Mouse (Mus musculus): ENCODE results near the gene 4930451I11Rik. TPM values are rescaled to one million over a fixed set of nuclear protein-coding genes. Genes with fewer than 3 reads are reported as not detected.

4930451I11Rik gene
- total and polyA plus RNA-seq, 3 experiments: not detected

DNA sequence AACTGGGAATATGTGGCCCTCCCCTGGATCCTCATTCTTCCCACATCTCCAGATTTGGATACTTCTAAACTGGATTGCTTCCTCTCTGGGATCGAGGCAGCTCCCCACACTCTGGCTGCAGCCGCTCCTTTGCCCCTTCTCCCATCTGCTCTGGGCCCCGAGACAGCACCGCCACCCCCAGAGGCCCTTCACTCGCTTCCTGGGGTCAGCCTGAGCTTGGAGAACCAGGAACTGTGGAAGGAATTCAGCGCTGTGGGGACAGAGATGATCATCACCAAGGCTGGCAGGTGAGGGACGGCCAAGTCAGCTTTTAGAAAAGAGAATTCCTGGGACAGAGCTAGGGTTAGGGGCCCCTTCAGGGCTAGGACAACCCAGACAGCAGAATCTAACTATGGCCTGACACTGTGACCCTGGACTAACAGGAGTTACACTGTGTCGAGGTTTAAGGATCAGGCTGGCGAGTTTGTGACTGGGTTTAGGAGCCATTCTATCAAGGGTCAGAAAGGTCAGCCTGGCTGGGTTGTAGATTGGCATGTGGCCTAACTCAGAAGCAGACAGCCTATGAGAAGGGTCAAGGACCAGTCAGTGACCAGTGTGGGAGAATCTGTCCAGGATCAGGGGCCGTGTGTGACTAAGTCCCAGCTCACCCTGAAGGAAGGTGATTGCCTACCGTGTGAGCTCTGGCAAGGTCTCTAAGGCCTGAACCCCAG lies 49.6 kb downstream of the 4930451I11Rik start:
- Histone ChIP-seq H3K4me1 (ENCODE audit: control insufficient read depth in 1 of 2, insufficient read depth in 2 of 2) (peaks cover 11 to 69% of the 10 kb centered on the region in 2 experiments), H3K4me3 (replicated peaks in 1 of 3; ENCODE audit: low read depth in 2 of 3, low read length in 2 of 3, poor library complexity in 1 of 3) (peak overlapping the region in 1 of 3 experiments; percentile 34), H3K4me2 (ENCODE audit: insufficient read depth, low read depth, poor library complexity, severe bottlenecking) (no peak overlapping the region), H3K9ac (ENCODE audit: insufficient read depth, low read depth) (no peak overlapping the region), H3K9me3 (replicated peaks; ENCODE audit: low read length) (peaks cover 5% of the 10 kb centered on the region), H3K36me3 (replicated peaks in 1 of 2; ENCODE audit: control insufficient read depth in 1 of 2, insufficient read depth in 1 of 2, low read length in 1 of 2) (peaks cover 77 to 89% of the 10 kb centered on the region in 2 experiments), H3K79me2 (replicated peaks; ENCODE audit: control insufficient read depth, extremely low read depth, insufficient read depth, poor library complexity, severe bottlenecking) (peaks cover 2% of the 10 kb centered on the region; the same call in 1 of the 2 replicates), H3K27me3 (replicated peaks) (no peaks in the 10 kb centered on the region), H3K27ac (ENCODE audit: insufficient read depth, low read depth) (no peak overlapping the region; the same call in 1 of the 2 replicates)
- DNase-seq (ENCODE audit: extremely low read depth): no peak
- dilution Hi-C loops (cut with MboI; ENCODE audit: extremely low pct_ligation_motif_present, extremely low pct_unique_long_range_greater_than_20kb, low sequenced_read_pairs): no loop called here
- TF ChIP-seq CTCF (conservative IDR thresholded peaks at IDR 0.05 in 1 of 2, IDR thresholded peaks at IDR 0.05 in 1 of 2; ENCODE audit: low read depth in 2 of 2, low read length in 2 of 2) (no peak), E2F4 (IDR thresholded peaks at IDR 0.05; ENCODE audit: insufficient replicate concordance, low read depth, low read length) (no peak), POLR2A (IDR thresholded peaks at IDR 0.05; ENCODE audit: low read depth, low read length) (0 out of 2 replicates have a peak, but pooled peaks have one; percentile 8), JUND (conservative IDR thresholded peaks at IDR 0.05; ENCODE audit: low read depth, low read length) (no peak), MAZ (IDR thresholded peaks at IDR 0.05; ENCODE audit: low read depth, low read length) (no peak), KAT2A (IDR thresholded peaks at IDR 0.05; ENCODE audit: insufficient replicate concordance, low read length) (no peak)
- in situ Hi-C loops (cut with MboI; ENCODE audit: low pct_ligation_motif_present, low pct_unique_long_range_greater_than_20kb, low sequenced_read_pairs): loop anchor here (5.0 kb wide), 3 partner anchors 80 to 995 kb away; partner anchors contain the start of gene Setd1a

DNA sequence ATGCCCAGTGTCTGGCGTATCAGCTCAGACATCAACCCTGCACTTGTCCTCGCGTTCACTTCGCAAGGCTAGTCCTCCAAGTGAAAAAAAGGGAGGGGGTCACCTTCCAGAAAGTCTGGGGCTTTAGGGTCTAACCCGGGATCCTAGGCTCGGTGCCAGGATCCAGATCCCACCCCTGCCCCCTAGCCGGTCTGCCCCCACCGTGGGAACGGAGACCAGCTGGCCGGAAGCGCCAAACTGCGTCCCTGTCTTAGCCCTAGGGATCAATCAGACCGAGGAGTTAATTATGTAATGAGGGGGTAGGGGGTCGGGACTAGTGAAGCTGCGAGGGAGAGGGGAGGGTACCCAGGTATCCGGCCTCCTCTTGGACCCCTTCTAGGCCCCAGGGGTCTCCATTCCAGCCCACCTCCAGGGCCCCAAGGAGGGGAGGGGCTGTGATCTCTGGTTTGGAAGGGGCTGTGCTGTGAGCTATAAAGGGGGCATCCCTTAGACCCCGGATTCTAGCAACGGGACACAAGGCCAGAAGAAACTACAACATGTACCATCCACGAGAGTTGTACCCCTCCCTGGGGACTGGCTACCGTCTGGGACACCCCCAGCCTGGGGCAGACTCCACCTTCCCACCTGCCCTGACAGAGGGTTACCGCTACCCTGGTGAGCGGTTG lies 50.3 kb downstream of the 4930451I11Rik start, which contains the start of gene Tbx6:
Tbx6 (plus strand) TSS at position 513 of the 665 bp plus-strand sequence.
- H3K27me3 ChIP-seq (replicated peaks): no peaks in the 10 kb centered on the region
- dilution Hi-C loops (cut with MboI; ENCODE audit: extremely low pct_ligation_motif_present, extremely low pct_unique_long_range_greater_than_20kb, low sequenced_read_pairs) (no loop called here), in situ Hi-C loops (cut with MboI; ENCODE audit: low pct_ligation_motif_present, low pct_unique_long_range_greater_than_20kb, low sequenced_read_pairs) (loop anchor here (5.0 kb wide), 3 partner anchors 79 to 996 kb away; partner anchors contain the start of gene Setd1a)
- H3K4me2 ChIP-seq (ENCODE audit: insufficient read depth, low read depth, poor library complexity, severe bottlenecking): peak within 1 kb of the TSS; percentile 3; the same call in 1 of the 2 replicates
- TF ChIP-seq POLR2AphosphoS2 (IDR thresholded peaks at IDR 0.05; ENCODE audit: low read depth, low read length) (no peak), MAZ (IDR thresholded peaks at IDR 0.05; ENCODE audit: low read depth, low read length) (0 out of 2 replicates have a peak, but pooled peaks have one; percentile 4), USF2 (conservative IDR thresholded peaks at IDR 0.05; ENCODE audit: low read depth, low read length) (no peak), RAD21 (IDR thresholded peaks at IDR 0.05; ENCODE audit: low read depth, low read length) (no peak), SIN3A (IDR thresholded peaks at IDR 0.05; ENCODE audit: low read length) (no peak)
- peak within 1 kb of the TSS; percentile 37; the same call in 1 of the 2 replicates for H3K9ac ChIP-seq (ENCODE audit: insufficient read depth, low read depth)
- H3K4me1 ChIP-seq (ENCODE audit: control insufficient read depth in 1 of 2, insufficient read depth in 2 of 2): peaks cover 11 to 74% of the 10 kb centered on the region in 2 experiments
- peak within 1 kb of the TSS; percentile 14; the same call in 1 of the 2 replicates for H3K27ac ChIP-seq (ENCODE audit: insufficient read depth, low read depth)
- peaks cover 2% of the 10 kb centered on the region; the same call in 1 of the 2 replicates for H3K79me2 ChIP-seq (replicated peaks; ENCODE audit: control insufficient read depth, extremely low read depth, insufficient read depth, poor library complexity, severe bottlenecking)
- peaks cover 5% of the 10 kb centered on the region for H3K9me3 ChIP-seq (replicated peaks; ENCODE audit: low read length)
- peaks cover 69 to 82% of the 10 kb centered on the region in 2 experiments for H3K36me3 ChIP-seq (replicated peaks in 1 of 2; ENCODE audit: control insufficient read depth in 1 of 2, insufficient read depth in 1 of 2, low read length in 1 of 2)
- DNase-seq (ENCODE audit: extremely low read depth): no peak
- H3K4me3 ChIP-seq (replicated peaks in 1 of 3; ENCODE audit: low read depth in 2 of 3, low read length in 2 of 3, poor library complexity in 1 of 3): peak within 1 kb of the TSS in 2 of 3 experiments; percentile 2 to 34

Other genes with a start within 250 kb of the 4930451I11Rik start
Only the 20 nearest of the 32 such genes appear.
- gene Sult1a1, start 155.2 kb downstream of the 4930451I11Rik start, total RNA-seq (2012; rRNA removed): 0.17 and 0.34 TPM in 2 replicates
- gene Sult1a1, start 155.2 kb downstream of the 4930451I11Rik start, total RNA-seq (2014; rRNA removed): 0.80 and 0.87 TPM in 2 replicates
- 0.87 and 1.4 TPM in 2 replicates for gene Sult1a1, start 155.2 kb downstream of the 4930451I11Rik start, polyA plus RNA-seq (2012; ENCODE audit: insufficient read length, low read depth)
- 136 and 155 TPM in 2 replicates for gene Bola2, start 136.2 kb downstream of the 4930451I11Rik start, total RNA-seq (2012; rRNA removed)
- 60.4 and 72.8 TPM in 2 replicates for gene Bola2, start 136.2 kb downstream of the 4930451I11Rik start, total RNA-seq (2014; rRNA removed)
- gene Bola2, start 136.2 kb downstream of the 4930451I11Rik start, polyA plus RNA-seq (2012; ENCODE audit: insufficient read length, low read depth): 341 and 353 TPM in 2 replicates
- gene Slx1b, start 135.9 kb downstream of the 4930451I11Rik start, total RNA-seq (2012; rRNA removed): 5.0 and 5.6 TPM in 2 replicates
- 4.4 and 4.7 TPM in 2 replicates for gene Slx1b, start 135.9 kb downstream of the 4930451I11Rik start, total RNA-seq (2014; rRNA removed)
- 5.6 and 8.3 TPM in 2 replicates for gene Slx1b, start 135.9 kb downstream of the 4930451I11Rik start, polyA plus RNA-seq (2012; ENCODE audit: insufficient read length, low read depth)
- gene Coro1a, start 123.9 kb downstream of the 4930451I11Rik start, total RNA-seq (2012; rRNA removed): 287 and 312 TPM in 2 replicates
- 349 and 371 TPM in 2 replicates for gene Coro1a, start 123.9 kb downstream of the 4930451I11Rik start, total RNA-seq (2014; rRNA removed)
- 203 and 228 TPM in 2 replicates for gene Coro1a, start 123.9 kb downstream of the 4930451I11Rik start, polyA plus RNA-seq (2012; ENCODE audit: insufficient read length, low read depth)
- gene Mapk3, start 72.0 kb downstream of the 4930451I11Rik start, total RNA-seq (2012; rRNA removed): 13.2 and 25.3 TPM in 2 replicates
- 20.3 and 22.4 TPM in 2 replicates for gene Mapk3, start 72.0 kb downstream of the 4930451I11Rik start, total RNA-seq (2014; rRNA removed)
- 38.9 and 48.5 TPM in 2 replicates for gene Mapk3, start 72.0 kb downstream of the 4930451I11Rik start, polyA plus RNA-seq (2012; ENCODE audit: insufficient read length, low read depth)
- 1.0 and 1.5 TPM in 2 replicates for gene Gdpd3, start 65.3 kb downstream of the 4930451I11Rik start, total RNA-seq (2012; rRNA removed)
- gene Gdpd3, start 65.3 kb downstream of the 4930451I11Rik start, total RNA-seq (2014; rRNA removed): 0.63 and 1.3 TPM in 2 replicates
- gene Gdpd3, start 65.3 kb downstream of the 4930451I11Rik start, polyA plus RNA-seq (2012; ENCODE audit: insufficient read length, low read depth): 1.6 and 2.2 TPM in 2 replicates
- gene Ypel3, start 54.7 kb downstream of the 4930451I11Rik start, total RNA-seq (2012; rRNA removed): 13.9 and 38.9 TPM in 2 replicates
- gene Ypel3, start 54.7 kb downstream of the 4930451I11Rik start, total RNA-seq (2014; rRNA removed): 26.0 and 33.9 TPM in 2 replicates
- gene Ypel3, start 54.7 kb downstream of the 4930451I11Rik start, polyA plus RNA-seq (2012; ENCODE audit: insufficient read length, low read depth): 40.5 and 44.0 TPM in 2 replicates
- 15.2 and 15.8 TPM in 2 replicates for gene Tbx6, start 50.2 kb downstream of the 4930451I11Rik start, total RNA-seq (2012; rRNA removed)
- 12.3 and 12.8 TPM in 2 replicates for gene Tbx6, start 50.2 kb downstream of the 4930451I11Rik start, total RNA-seq (2014; rRNA removed)
- 29.2 and 31.5 TPM in 2 replicates for gene Tbx6, start 50.2 kb downstream of the 4930451I11Rik start, polyA plus RNA-seq (2012; ENCODE audit: insufficient read length, low read depth)
- gene Ppp4c, start 39.1 kb downstream of the 4930451I11Rik start, total RNA-seq (2012; rRNA removed): 201 and 213 TPM in 2 replicates
- 175 and 195 TPM in 2 replicates for gene Ppp4c, start 39.1 kb downstream of the 4930451I11Rik start, total RNA-seq (2014; rRNA removed)
- 161 and 168 TPM in 2 replicates for gene Ppp4c, start 39.1 kb downstream of the 4930451I11Rik start, polyA plus RNA-seq (2012; ENCODE audit: insufficient read length, low read depth)
- 0.30 TPM in 1 of 2 replicates, not detected in the other for gene Fam57b, start 34.0 kb downstream of the 4930451I11Rik start, total RNA-seq (2012; rRNA removed)
- not detected in 2 replicates for gene Fam57b, start 34.0 kb downstream of the 4930451I11Rik start, total RNA-seq (2014; rRNA removed)
- not detected in 2 replicates for gene Fam57b, start 34.0 kb downstream of the 4930451I11Rik start, polyA plus RNA-seq (2012; ENCODE audit: insufficient read length, low read depth)
- gene Doc2a, start 15.8 kb upstream of the 4930451I11Rik start, total RNA-seq (2012; rRNA removed): 1.9 and 3.4 TPM in 2 replicates
- not detected in 2 replicates for gene Doc2a, start 15.8 kb upstream of the 4930451I11Rik start, total RNA-seq (2014; rRNA removed)
- gene Doc2a, start 15.8 kb upstream of the 4930451I11Rik start, polyA plus RNA-seq (2012; ENCODE audit: insufficient read length, low read depth): not detected in 2 replicates
- gene Hirip3, start 30.3 kb upstream of the 4930451I11Rik start, total RNA-seq (2012; rRNA removed): 70.9 and 103 TPM in 2 replicates
- gene Hirip3, start 30.3 kb upstream of the 4930451I11Rik start, total RNA-seq (2014; rRNA removed): 42.4 and 44.7 TPM in 2 replicates
- gene Hirip3, start 30.3 kb upstream of the 4930451I11Rik start, polyA plus RNA-seq (2012; ENCODE audit: insufficient read length, low read depth): 190 and 267 TPM in 2 replicates
- 73.9 and 109 TPM in 2 replicates for gene Ino80e, start 30.7 kb upstream of the 4930451I11Rik start, total RNA-seq (2012; rRNA removed)
- gene Ino80e, start 30.7 kb upstream of the 4930451I11Rik start, total RNA-seq (2014; rRNA removed): 73.6 and 78.4 TPM in 2 replicates
- 216 and 243 TPM in 2 replicates for gene Ino80e, start 30.7 kb upstream of the 4930451I11Rik start, polyA plus RNA-seq (2012; ENCODE audit: insufficient read length, low read depth)
- 28.5 and 29.0 TPM in 2 replicates for gene Taok2, start 53.1 kb upstream of the 4930451I11Rik start, total RNA-seq (2012; rRNA removed)
- gene Taok2, start 53.1 kb upstream of the 4930451I11Rik start, total RNA-seq (2014; rRNA removed): 13.6 and 15.3 TPM in 2 replicates
- gene Taok2, start 53.1 kb upstream of the 4930451I11Rik start, polyA plus RNA-seq (2012; ENCODE audit: insufficient read length, low read depth): 32.2 and 33.0 TPM in 2 replicates
- gene Tmem219, start 91.3 kb upstream of the 4930451I11Rik start, total RNA-seq (2012; rRNA removed): 39.7 and 43.2 TPM in 2 replicates
- gene Tmem219, start 91.3 kb upstream of the 4930451I11Rik start, total RNA-seq (2014; rRNA removed): 31.3 and 33.4 TPM in 2 replicates
- 37.4 and 39.3 TPM in 2 replicates for gene Tmem219, start 91.3 kb upstream of the 4930451I11Rik start, polyA plus RNA-seq (2012; ENCODE audit: insufficient read length, low read depth)
- 35.0 and 37.5 TPM in 2 replicates for gene Kctd13, start 97.2 kb upstream of the 4930451I11Rik start, total RNA-seq (2012; rRNA removed)
- 16.4 and 19.0 TPM in 2 replicates for gene Kctd13, start 97.2 kb upstream of the 4930451I11Rik start, total RNA-seq (2014; rRNA removed)
- gene Kctd13, start 97.2 kb upstream of the 4930451I11Rik start, polyA plus RNA-seq (2012; ENCODE audit: insufficient read length, low read depth): 35.2 and 40.4 TPM in 2 replicates
- gene Asphd1, start 117.9 kb upstream of the 4930451I11Rik start, total RNA-seq (2012; rRNA removed): 0.08 TPM in 1 of 2 replicates, not detected in the other
- not detected in 2 replicates for gene Asphd1, start 117.9 kb upstream of the 4930451I11Rik start, total RNA-seq (2014; rRNA removed)
- gene Asphd1, start 117.9 kb upstream of the 4930451I11Rik start, polyA plus RNA-seq (2012; ENCODE audit: insufficient read length, low read depth): 1.3 and 1.8 TPM in 2 replicates
- 7.2 and 8.8 TPM in 2 replicates for gene Sez6l2, start 118.9 kb upstream of the 4930451I11Rik start, total RNA-seq (2012; rRNA removed)
- gene Sez6l2, start 118.9 kb upstream of the 4930451I11Rik start, total RNA-seq (2014; rRNA removed): 8.9 and 9.9 TPM in 2 replicates
- gene Sez6l2, start 118.9 kb upstream of the 4930451I11Rik start, polyA plus RNA-seq (2012; ENCODE audit: insufficient read length, low read depth): 29.2 and 29.3 TPM in 2 replicates
- 72.8 and 86.2 TPM in 2 replicates for gene Cdipt, start 144.3 kb upstream of the 4930451I11Rik start, total RNA-seq (2012; rRNA removed)
- gene Cdipt, start 144.3 kb upstream of the 4930451I11Rik start, total RNA-seq (2014; rRNA removed): 100 and 108 TPM in 2 replicates
- 120 and 138 TPM in 2 replicates for gene Cdipt, start 144.3 kb upstream of the 4930451I11Rik start, polyA plus RNA-seq (2012; ENCODE audit: insufficient read length, low read depth)
- 0.46 and 0.47 TPM in 2 replicates for gene Cdiptos, start 144.5 kb upstream of the 4930451I11Rik start, total RNA-seq (2012; rRNA removed)
- gene Cdiptos, start 144.5 kb upstream of the 4930451I11Rik start, total RNA-seq (2014; rRNA removed): not detected in 2 replicates
- 0.31 and 0.97 TPM in 2 replicates for gene Cdiptos, start 144.5 kb upstream of the 4930451I11Rik start, polyA plus RNA-seq (2012; ENCODE audit: insufficient read length, low read depth)

All from CH12.LX (cell line).